Mouse (Mus musculus): Measurements from ENCODE around the gene Gm11214.

DNA sequence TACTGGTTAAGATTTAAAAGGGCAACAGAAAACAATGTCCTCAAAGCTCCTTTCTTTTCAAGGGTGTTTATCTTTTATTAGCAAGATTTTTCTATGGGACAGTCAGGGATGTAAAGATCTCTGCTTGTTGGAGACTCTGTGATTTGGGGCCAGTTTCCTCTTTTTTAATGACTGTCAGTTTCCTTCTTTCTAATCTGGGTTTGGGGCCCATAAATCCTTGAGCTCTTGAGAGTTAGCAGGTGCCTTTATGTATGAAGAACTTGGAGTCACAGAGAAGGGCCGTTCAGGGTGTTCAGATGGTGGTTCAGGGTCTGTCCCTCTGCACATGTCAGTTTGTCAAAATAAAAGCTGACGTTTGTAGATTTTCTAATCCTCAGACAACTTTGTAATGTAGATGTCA is 11.9 kb upstream of the Gm11214 start:
- TF ChIP-seq TAL1 (IDR thresholded peaks at IDR 0.05; ENCODE audit: low read length) (no peak), GATA1 (IDR thresholded peaks at IDR 0.05; ENCODE audit: low read length) (no peak)
